Mouse (Mus musculus) heart, embryonic 13.5 days (tissue): ENCODE data around the gene Gtf3c6. TPM values are rescaled to one million over a fixed set of nuclear protein-coding genes. Genes with fewer than 3 reads are reported as not detected.

Experiments used
- ATAC-seq: fragments of 200-750 bp; cut with Nextera tagmentation; 2 replicates; pipeline ENCODE4 v1.8.0; 2017; ENCODE audit warnings: moderate TSS enrichment; ENCODE audit not compliant: insufficient number of reproducible peaks, low FRiP score, low TSS enrichment; ENCODE audit errors: extremely low read depth
- H3K27ac ChIP-seq: fragments of 300-500 bp; sonication (generic); replicated peaks from 2 replicates; pipeline ENCODE4 v1.5.1; 2015; ENCODE audit warnings: moderate library complexity, mild to moderate bottlenecking, inconsistent platforms
- H3K27me3 ChIP-seq: fragments of 300-500 bp; sonication (generic); replicated peaks from 2 replicates; pipeline ENCODE4 v1.6.1; 2015; ENCODE audit warnings: mild to moderate bottlenecking, inconsistent platforms
- H3K36me3 ChIP-seq: fragments of 300-500 bp; sonication (generic); 2 replicates; pipeline ENCODE4 v1.6.1; 2015; ENCODE audit warnings: mild to moderate bottlenecking, inconsistent platforms
- H3K4me1 ChIP-seq: fragments of 300-500 bp; sonication (generic); 2 replicates; pipeline ENCODE4 v1.6.1; 2015; ENCODE audit warnings: inconsistent platforms
- H3K4me2 ChIP-seq: fragments of 300-500 bp; sonication (generic); 2 replicates; pipeline ENCODE4 v1.6.1; 2015; ENCODE audit warnings: inconsistent platforms, mild to moderate bottlenecking, moderate library complexity
- H3K4me3 ChIP-seq: fragments of 300-500 bp; sonication (generic); 2 replicates; pipeline ENCODE4 v1.5.1; 2015; ENCODE audit warnings: moderate library complexity, mild to moderate bottlenecking, inconsistent platforms
- H3K9ac ChIP-seq: fragments of 300-500 bp; sonication (generic); 2 replicates; pipeline ENCODE4 v1.6.1; 2015; ENCODE audit warnings: inconsistent platforms, mild to moderate bottlenecking, moderate library complexity
- H3K9me3 ChIP-seq: fragments of 300-500 bp; sonication (generic); 2 replicates; pipeline ENCODE4 v1.6.1; 2016; ENCODE audit warnings: inconsistent platforms
- WGBS: fragments of 180-500 bp; shearing (Covaris S2); methylation state at CpG from one replicate; pipeline ENCODE4 v1.1.7; 2015; ENCODE audit warnings: mixed read lengths; 5-methylcytosine and 5-hydroxymethylcytosine counted together
- polyA plus RNA-seq: library from polyadenylated mRNA; unstranded; fragments of >200 nt; fragmentation: Nextera tagmentation; extraction: Ambion mirVana; gene quantifications from 2 replicates; pipeline ENCODE4 v1.2.1, GENCODE M21; 2015

Gene Gtf3c6
- polyA plus RNA-seq, 1 experiment from 2014 or later: 73.8 TPM

DNA sequence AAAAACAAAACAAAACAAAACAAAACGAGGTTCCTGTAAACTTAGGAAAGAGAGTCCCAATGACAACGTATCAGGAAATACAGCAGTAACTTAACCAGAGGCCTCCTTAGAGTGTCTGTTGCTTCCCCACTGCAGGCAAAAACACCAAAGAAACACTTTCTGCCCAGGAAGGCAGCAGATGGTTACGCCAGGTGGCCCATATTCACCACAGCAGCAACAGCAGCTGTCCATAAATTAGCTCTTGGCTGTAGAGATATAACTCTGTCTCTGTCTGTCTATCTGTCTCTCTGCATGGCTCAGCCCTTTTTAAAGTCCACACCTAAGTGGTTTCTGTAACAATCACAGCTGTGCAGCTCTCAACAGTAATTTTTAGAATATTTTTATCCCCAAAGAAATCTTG is 39.0 kb downstream of the Gtf3c6 start:
- Histone ChIP-seq H3K9ac (no peak overlapping the region), H3K27ac (no peak overlapping the region), H3K9me3 (0 out of 2 replicates have a peak, but pooled peaks cover 4% of the 10 kb centered on the region), H3K36me3 (peaks cover 31% of the 10 kb centered on the region), H3K4me2 (no peak overlapping the region), H3K4me1 (no peaks in the 10 kb centered on the region), H3K4me3 (no peak overlapping the region), H3K27me3 (no peaks in the 10 kb centered on the region)
- ATAC-seq: no peak
- 78% methylated on average over 3 of the region's 3 CpGs for WGBS

DNA sequence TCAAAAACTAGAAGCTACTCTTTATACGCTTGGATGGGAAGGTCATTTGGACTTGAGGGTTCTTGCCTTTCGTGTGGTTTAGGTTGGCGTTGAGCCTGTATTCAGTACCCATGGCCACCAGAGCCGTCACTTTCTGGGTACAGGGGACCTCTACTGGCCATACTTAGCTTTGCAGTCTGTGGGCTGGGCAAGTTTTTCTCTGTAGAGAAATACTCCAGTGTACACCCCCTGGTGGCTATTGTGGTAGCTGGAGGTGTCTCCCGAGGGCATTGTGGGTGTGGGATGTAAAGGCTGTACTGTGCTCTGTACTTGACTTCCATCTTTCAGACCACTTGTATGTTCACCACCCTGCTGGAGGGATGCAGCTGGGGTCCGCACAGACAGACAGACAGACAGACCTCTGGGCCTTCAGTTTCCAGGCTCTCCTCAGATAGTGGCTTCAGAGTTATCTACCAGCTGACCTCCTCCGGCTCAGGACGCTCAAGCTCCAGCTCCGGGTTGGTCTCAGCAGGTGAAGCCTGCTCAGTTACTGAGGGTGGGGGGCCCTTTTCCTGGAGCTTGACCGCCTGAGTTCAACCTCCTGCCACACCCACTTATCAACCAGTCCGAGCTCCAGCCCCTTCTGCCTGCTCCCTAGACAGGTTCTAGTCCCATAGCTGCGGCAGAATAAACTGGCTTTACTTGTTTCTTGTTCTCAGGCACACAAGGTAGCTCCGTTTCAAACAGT is 45.3 kb downstream of the Gtf3c6 start:
- WGBS: 24% methylated on average over 13 of the region's 13 CpGs
- peak overlapping the region; percentile 19; the same call in 1 of the 2 replicates for H3K4me3 ChIP-seq
- H3K27ac ChIP-seq: no peak overlapping the region
- no peaks in the 10 kb centered on the region for H3K9me3 ChIP-seq
- H3K27me3 ChIP-seq: no peaks in the 10 kb centered on the region
- no peak overlapping the region for H3K9ac ChIP-seq
- peak overlapping the region; percentile 47 for H3K4me2 ChIP-seq
- no peaks in the 10 kb centered on the region for H3K36me3 ChIP-seq
- H3K4me1 ChIP-seq: no peaks in the 10 kb centered on the region
- peak; percentile 66; the same call in 1 of the 2 replicates for ATAC-seq

Other genes with a start within 250 kb of the Gtf3c6 start
- 0.27 and 0.55 TPM in 2 replicates for gene Mfsd4b1, start 232.8 kb downstream of the Gtf3c6 start, polyA plus RNA-seq
- 14.9 and 19.6 TPM in 2 replicates for gene Slc16a10, start 115.8 kb downstream of the Gtf3c6 start, polyA plus RNA-seq
- 42.6 and 45.6 TPM in 2 replicates for gene Rpf2, start 11.1 kb downstream of the Gtf3c6 start, polyA plus RNA-seq
- 37.9 and 40.5 TPM in 2 replicates for gene Amd1, start 44.1 kb upstream of the Gtf3c6 start, polyA plus RNA-seq
- gene Cdk19, start 81.5 kb upstream of the Gtf3c6 start, polyA plus RNA-seq: 5.6 and 6.1 TPM in 2 replicates